Mouse (Mus musculus): ENCODE data around the gene Pygo1. TPM values are rescaled to one million over a fixed set of nuclear protein-coding genes. Genes with fewer than 3 reads are reported as not detected.

The Pygo1 gene
- polyA plus RNA-seq, 1 experiment: not detected

DNA sequence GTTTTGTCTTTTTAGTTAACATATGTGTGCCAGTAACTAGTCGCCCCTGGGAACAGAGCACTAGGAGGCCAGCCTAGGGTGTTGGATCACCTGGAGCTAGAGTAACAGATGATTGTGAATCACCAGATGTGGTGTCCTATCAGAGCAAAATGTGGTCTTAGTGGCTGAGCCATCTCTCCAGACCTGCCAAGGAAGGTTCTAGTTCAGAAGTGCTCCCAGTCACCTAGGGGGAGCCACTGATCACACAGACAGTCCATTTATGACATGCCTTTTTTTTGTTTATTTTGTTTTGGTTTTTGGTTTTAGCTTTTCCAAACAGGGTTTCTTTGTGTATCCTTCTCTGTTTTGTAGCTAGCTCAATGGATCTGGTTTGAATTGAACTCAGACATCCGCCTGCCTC, 14.1 kb upstream of the Pygo1 start:
- no peak for TF ChIP-seq GATA1 (IDR thresholded peaks at IDR 0.05; ENCODE audit: low read length)

- TF ChIP-seq GATA1 (IDR thresholded peaks at IDR 0.05; ENCODE audit: low read length): no peak
Measured at GRCm38 (mm10) chr9:72913551-72913950, 11.9 kb upstream of the Pygo1 start.

DNA sequence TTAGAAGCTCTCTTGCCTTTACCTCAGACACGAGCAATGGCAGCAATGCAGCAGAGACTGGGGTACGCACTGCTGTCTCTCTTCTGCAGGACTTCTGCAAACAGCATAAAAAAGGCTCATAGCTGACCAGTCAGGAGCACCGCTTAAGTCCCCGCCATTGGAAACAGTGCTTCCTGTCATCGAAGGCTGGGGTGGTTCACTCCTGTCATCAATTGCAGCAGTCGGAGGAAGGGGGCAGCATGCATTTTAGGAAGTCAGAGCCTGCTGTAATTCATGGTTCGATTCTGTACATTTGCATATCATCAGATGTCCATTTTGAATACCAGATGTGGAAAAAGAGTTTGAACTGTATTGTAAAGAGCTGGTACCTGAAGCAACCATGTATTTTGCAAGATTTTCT, 9.7 kb upstream of the Pygo1 start:
- no peak for TF ChIP-seq GATA1 (IDR thresholded peaks at IDR 0.05; ENCODE audit: low read length)

- TF ChIP-seq GATA1 (IDR thresholded peaks at IDR 0.05; ENCODE audit: low read length): no peak
Measured at GRCm38 (mm10) chr9:72923068-72923467, 2.4 kb upstream of the Pygo1 start.

DNA sequence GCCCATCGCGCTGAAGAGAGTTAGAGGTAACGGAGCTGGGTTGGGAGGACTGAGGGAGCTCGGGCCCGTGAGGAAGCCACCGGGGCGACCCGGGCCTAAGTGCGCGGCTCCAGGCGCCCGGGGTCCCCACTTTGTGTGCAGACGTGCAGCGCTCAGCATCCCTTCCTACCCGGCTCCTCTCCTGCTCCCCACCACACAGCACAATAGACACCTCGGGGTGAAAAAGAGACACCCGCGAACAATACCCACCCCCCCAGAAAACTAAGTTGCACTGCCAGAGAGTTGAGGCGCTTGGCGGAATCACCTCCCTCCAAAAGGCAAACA, 452 bp downstream of the Pygo1 start:
- no peak for TF ChIP-seq GATA1 (IDR thresholded peaks at IDR 0.05; ENCODE audit: low read length)

- TF ChIP-seq GATA1 (IDR thresholded peaks at IDR 0.05; ENCODE audit: low read length): no peak
Measured at GRCm38 (mm10) chr9:72931166-72931790, 5.8 kb downstream of the Pygo1 start.

DNA sequence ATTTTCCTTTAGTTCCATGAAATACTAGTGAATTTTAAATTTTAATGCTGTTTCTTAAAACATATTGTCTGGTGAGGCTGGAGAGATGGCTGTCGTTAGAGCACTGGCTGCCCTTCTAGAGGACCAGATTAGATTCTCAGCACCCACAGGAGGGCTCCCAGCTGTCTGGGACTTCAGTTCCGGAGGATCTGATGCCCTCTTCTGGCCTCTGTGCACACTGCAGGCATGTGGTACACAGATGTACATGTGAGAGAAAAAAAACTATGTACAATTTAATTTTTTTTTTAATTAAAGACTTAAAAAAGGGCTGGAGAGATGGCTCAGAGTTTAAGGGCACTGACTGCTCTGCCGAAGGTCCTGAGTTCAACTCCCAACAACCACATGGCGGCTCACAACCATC, 9.9 kb downstream of the Pygo1 start:
- no peak for TF ChIP-seq GATA1 (IDR thresholded peaks at IDR 0.05; ENCODE audit: low read length)

DNA sequence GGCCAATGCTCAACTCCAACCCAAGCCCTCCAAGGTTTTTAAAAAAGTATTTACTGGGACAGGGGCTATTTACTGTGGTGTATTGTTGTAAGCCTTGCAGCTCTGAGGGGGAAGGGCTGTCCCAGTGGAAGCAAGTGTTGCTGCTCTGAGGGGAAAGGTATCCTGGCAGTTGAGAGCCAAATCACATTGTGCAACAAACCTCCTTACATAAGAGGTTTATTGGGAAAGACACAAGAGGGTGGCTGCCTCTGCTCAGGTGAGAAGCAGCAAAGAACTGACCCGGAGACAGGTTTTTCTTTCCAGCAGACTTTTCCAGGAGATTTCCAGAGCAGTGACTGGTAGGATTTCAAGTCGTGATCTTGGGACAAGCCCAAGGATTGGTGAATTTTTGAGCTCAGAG, 10.9 kb downstream of the Pygo1 start:
- TF ChIP-seq GATA1 (IDR thresholded peaks at IDR 0.05; ENCODE audit: low read length): no peak

GRCm38 (mm10) chr9:72943424-72943823, 18.0 kb downstream of the Pygo1 start:
- TF ChIP-seq GATA1 (IDR thresholded peaks at IDR 0.05; ENCODE audit: low read length): no peak

GRCm38 (mm10) chr9:72944286-72944685, 18.8 kb downstream of the Pygo1 start:
- TF ChIP-seq GATA1 (IDR thresholded peaks at IDR 0.05; ENCODE audit: low read length): no peak

DNA sequence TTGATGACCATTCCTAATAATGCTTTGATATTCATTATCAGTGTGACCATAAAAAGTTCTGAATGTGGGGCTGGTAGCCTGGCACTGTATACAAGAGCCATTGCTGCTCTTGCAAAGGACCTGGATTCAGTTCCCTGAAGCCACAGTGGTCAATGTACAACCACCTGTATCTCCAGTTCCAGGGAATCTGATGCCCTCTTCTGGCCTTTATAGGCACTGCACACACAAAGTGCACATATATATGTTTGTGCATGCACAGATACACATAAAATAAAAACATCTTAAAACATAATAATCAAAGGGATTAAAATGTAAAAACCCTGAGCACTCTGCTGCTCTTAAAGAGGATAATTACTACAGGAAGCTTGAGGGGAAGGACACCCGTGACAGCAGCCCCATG, 21.6 kb downstream of the Pygo1 start:
- no peak for TF ChIP-seq GATA1 (IDR thresholded peaks at IDR 0.05; ENCODE audit: low read length)

DNA sequence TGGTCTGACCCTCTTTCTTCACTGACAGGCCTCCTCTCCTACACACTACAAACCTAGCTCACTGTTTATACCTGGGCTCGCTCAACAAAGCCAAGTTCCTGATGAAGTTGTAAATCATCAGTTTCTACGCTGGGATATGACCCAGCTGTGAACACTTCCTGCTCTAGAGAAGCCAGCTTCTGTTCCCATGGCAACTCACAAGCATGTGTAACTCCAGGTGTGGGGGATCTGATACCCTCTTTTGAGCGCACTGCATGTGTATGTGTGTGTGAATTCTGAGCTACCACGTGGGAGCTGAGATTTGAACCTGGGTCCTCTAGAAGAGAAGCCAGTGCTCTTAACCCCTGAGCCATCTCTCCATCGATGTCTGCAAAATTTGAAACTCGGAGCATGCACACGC, 24.1 kb downstream of the Pygo1 start:
- no peak for TF ChIP-seq GATA1 (IDR thresholded peaks at IDR 0.05; ENCODE audit: low read length)

DNA sequence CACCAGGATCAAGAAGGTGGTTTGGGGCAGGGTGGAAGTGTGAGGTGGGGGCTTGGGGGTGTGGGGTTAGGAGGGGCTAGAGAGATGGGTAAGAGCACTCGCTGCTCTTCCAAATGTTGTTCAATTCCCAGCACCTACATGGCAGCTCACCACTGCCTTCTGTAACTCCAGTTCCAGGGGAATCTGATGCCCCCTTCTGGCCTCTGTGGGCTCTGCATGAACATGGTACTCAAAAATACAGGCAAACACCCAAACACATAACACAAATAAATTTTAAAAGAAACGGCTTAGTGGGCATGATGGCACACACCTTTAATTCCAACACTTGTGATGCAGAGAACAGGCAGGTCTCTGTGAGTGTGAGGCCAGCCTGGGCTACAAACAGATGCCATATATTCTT, 29.3 kb downstream of the Pygo1 start:
- TF ChIP-seq GATA1 (IDR thresholded peaks at IDR 0.05; ENCODE audit: low read length): no peak

- no peak for TF ChIP-seq GATA1 (IDR thresholded peaks at IDR 0.05; ENCODE audit: low read length)
Measured at GRCm38 (mm10) chr9:72955546-72955945, 30.1 kb downstream of the Pygo1 start.

DNA sequence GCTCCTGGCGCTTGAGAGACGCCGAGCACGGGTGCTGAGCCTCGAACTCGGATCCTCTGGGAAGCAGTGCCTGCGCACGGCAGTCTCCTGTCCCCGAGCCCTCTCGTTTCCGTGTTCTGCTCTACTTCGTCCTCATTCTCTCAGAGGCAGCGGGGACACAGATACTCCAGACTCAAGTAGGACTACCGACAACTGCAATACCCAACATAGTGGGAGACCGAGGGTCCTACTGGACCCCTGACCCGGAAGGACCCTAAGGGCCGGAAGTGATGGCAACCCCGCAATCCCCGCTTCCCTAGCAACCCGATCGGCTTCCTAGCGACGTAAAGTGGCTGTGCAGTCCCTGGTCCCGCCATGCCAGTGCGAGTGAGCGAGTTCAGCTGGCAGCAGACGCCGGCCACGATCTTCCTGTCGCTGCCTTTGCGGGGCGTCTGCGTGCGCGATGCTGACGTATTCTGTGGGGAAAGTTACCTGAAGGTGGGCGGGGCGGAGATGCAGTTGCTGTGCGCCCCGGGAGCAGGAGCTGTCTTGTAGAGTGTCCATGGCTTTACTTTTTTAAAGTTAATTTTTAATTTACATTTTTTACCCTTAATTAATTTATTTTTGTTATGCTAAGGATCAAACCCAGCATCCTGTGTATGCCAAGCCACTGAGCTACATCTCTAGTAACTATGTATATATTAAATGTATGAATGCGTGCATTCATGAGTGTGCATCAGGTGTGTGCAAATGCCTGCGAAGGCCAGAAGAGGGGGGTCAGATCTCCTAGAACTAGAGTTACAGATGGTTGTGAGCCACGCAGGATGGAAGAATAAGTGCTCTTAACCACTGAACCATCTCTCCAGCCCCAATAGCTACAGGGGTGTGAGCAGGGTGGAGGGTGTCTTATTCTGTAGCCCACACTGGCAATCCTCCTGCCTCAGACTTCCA, 33.3 kb downstream of the Pygo1 start, which contains the start of the genes Dyx1c1 and Gm44503:
Dyx1c1 (plus strand) TSS at position 265 of the 930 bp plus-strand sequence.
Gm44503 (plus strand) TSS at position 332 of the 930 bp plus-strand sequence.
- TF ChIP-seq GATA1 (IDR thresholded peaks at IDR 0.05; ENCODE audit: low read length): no peak

- TF ChIP-seq GATA1 (IDR thresholded peaks at IDR 0.05; ENCODE audit: low read length): no peak
Measured at GRCm38 (mm10) chr9:72961346-72961745, 35.9 kb downstream of the Pygo1 start.

GRCm38 (mm10) chr9:72961959-72962358, 36.5 kb downstream of the Pygo1 start:
- TF ChIP-seq GATA1 (IDR thresholded peaks at IDR 0.05; ENCODE audit: low read length): no peak
